Mouse (Mus musculus): Measurements from ENCODE around the gene ccdc198. TPM values are rescaled to one million over a fixed set of nuclear protein-coding genes. Genes with fewer than 3 reads are reported as not detected.
"Not testable (repeated sequence)": the region's sequence is repeated elsewhere in the genome, so short reads cannot be mapped to it uniquely, and the experiment has no call there.

The ccdc198 gene
- polyA plus RNA-seq, 2 experiments, result 0.22 to 0.32 TPM

- TF ChIP-seq EP300 (IDR thresholded peaks at IDR 0.05; ENCODE audit: low read depth) (no peak), CTCF (IDR thresholded peaks at IDR 0.05; ENCODE audit: low read depth) (no peak)
- ATAC-seq (ENCODE audit: insufficient read depth) (no peak), DNase-seq (ENCODE audit: low read depth in 3 of 3, low spot score in 3 of 3) (no peak)
- Histone ChIP-seq H3K9ac (replicated peaks) (no peak overlapping the region), H3K9me3 (ENCODE audit: control insufficient read depth, low read length) (no peaks in the 10 kb centered on the region), H3K4me3 (ENCODE audit: insufficient read depth in 1 of 2, low read depth in 2 of 2, low read length in 2 of 2) (no peak overlapping the region), H3K27ac (no peak overlapping the region), H3K36me3 (replicated peaks; ENCODE audit: control insufficient read depth, insufficient read depth, low read depth) (no peaks in the 10 kb centered on the region), H3K4me1 (replicated peaks; ENCODE audit: control insufficient read depth in 2 of 2, insufficient read depth in 2 of 2, low read length in 1 of 2) (no peaks in the 10 kb centered on the region), H3K27me3 (ENCODE audit: control insufficient read depth, insufficient read depth, low read length) (no peaks in the 10 kb centered on the region), H3K4me2 (ENCODE audit: low read depth) (no peak overlapping the region)
- 47% methylated on average over 6 of the region's 6 CpGs for whole genome bisulfite sequencing (ENCODE audit: insufficient replicate concordance)
These were observed 33.6 kb upstream of the ccdc198 start for GRCm38 (mm10) chr14:49278880-49279279.

GRCm38 (mm10) chr14:49278479-49278878 is 33.2 kb upstream of the ccdc198 start:
- H3K4me1 ChIP-seq (replicated peaks; ENCODE audit: control insufficient read depth in 2 of 2, insufficient read depth in 2 of 2, low read length in 1 of 2); H3K9ac ChIP-seq (replicated peaks); H3K27me3 ChIP-seq (ENCODE audit: control insufficient read depth, insufficient read depth, low read length); H3K4me3 ChIP-seq (ENCODE audit: insufficient read depth in 1 of 2, low read depth in 2 of 2, low read length in 2 of 2); H3K27ac ChIP-seq; DNase-seq (ENCODE audit: low read depth in 3 of 3, low spot score in 3 of 3); H3K4me2 ChIP-seq (ENCODE audit: low read depth); H3K36me3 ChIP-seq (replicated peaks; ENCODE audit: control insufficient read depth, insufficient read depth, low read depth); ATAC-seq (ENCODE audit: insufficient read depth); H3K9me3 ChIP-seq (ENCODE audit: control insufficient read depth, low read length): not testable (repeated sequence)
- WGBS (ENCODE audit: insufficient replicate concordance), result 43% methylated on average over 9 of the region's 9 CpGs

GRCm38 (mm10) chr14:49277642-49278041 is 32.4 kb upstream of the ccdc198 start:
- no peaks in the 10 kb centered on the region for H3K27me3 ChIP-seq (ENCODE audit: control insufficient read depth, insufficient read depth, low read length)
- H3K9me3 ChIP-seq (ENCODE audit: control insufficient read depth, low read length), result no peaks in the 10 kb centered on the region
- ATAC-seq (ENCODE audit: insufficient read depth), result no peak
- no peak overlapping the region for H3K27ac ChIP-seq
- DNase-seq (ENCODE audit: low read depth in 3 of 3, low spot score in 3 of 3), result no peak
- H3K4me1 ChIP-seq (replicated peaks; ENCODE audit: control insufficient read depth in 2 of 2, insufficient read depth in 2 of 2, low read length in 1 of 2), result no peaks in the 10 kb centered on the region
- H3K4me3 ChIP-seq (ENCODE audit: insufficient read depth in 1 of 2, low read depth in 2 of 2, low read length in 2 of 2), result no peak overlapping the region
- TF ChIP-seq EP300 (IDR thresholded peaks at IDR 0.05; ENCODE audit: low read depth), result no peak
- TF ChIP-seq CTCF (IDR thresholded peaks at IDR 0.05; ENCODE audit: low read depth), result no peak
- no peaks in the 10 kb centered on the region for H3K36me3 ChIP-seq (replicated peaks; ENCODE audit: control insufficient read depth, insufficient read depth, low read depth)
- no peak overlapping the region for H3K4me2 ChIP-seq (ENCODE audit: low read depth)
- WGBS (ENCODE audit: insufficient replicate concordance), result 55% methylated on average over 3 of the region's 3 CpGs
- no peak overlapping the region for H3K9ac ChIP-seq (replicated peaks)

GRCm38 (mm10) chr14:49275376-49275775 is 30.1 kb upstream of the ccdc198 start:
- no peak for TF ChIP-seq CTCF (IDR thresholded peaks at IDR 0.05; ENCODE audit: low read depth)
- no peak for TF ChIP-seq EP300 (IDR thresholded peaks at IDR 0.05; ENCODE audit: low read depth)
- H3K27me3 ChIP-seq (ENCODE audit: control insufficient read depth, insufficient read depth, low read length), result no peaks in the 10 kb centered on the region
- WGBS (ENCODE audit: insufficient replicate concordance), result 18% methylated on average over 2 of the region's 2 CpGs
- ATAC-seq (ENCODE audit: insufficient read depth) (no peak), DNase-seq (ENCODE audit: low read depth in 3 of 3, low spot score in 3 of 3) (peak in 1 of 3 experiments; percentile 11)
- H3K9me3 ChIP-seq (ENCODE audit: control insufficient read depth, low read length), result no peaks in the 10 kb centered on the region
- H3K36me3 ChIP-seq (replicated peaks; ENCODE audit: control insufficient read depth, insufficient read depth, low read depth), result no peaks in the 10 kb centered on the region
- H3K4me2 ChIP-seq (ENCODE audit: low read depth), result no peak overlapping the region
- no peak overlapping the region for H3K4me3 ChIP-seq (ENCODE audit: insufficient read depth in 1 of 2, low read depth in 2 of 2, low read length in 2 of 2)
- H3K4me1 ChIP-seq (replicated peaks; ENCODE audit: control insufficient read depth in 2 of 2, insufficient read depth in 2 of 2, low read length in 1 of 2), result no peaks in the 10 kb centered on the region
- H3K9ac ChIP-seq (replicated peaks), result no peak overlapping the region
- no peak overlapping the region for H3K27ac ChIP-seq

GRCm38 (mm10) chr14:49265286-49266002 is 20.2 kb upstream of the ccdc198 start:
- 47% methylated on average over 5 of the region's 5 CpGs for WGBS (ENCODE audit: insufficient replicate concordance)
- H3K27ac ChIP-seq, result no peak overlapping the region

More at GRCm38 (mm10) chr14:49265286-49266002, 20.2 kb upstream of the ccdc198 start:
- H3K9ac ChIP-seq (replicated peaks), result no peak overlapping the region
- H3K27me3 ChIP-seq (ENCODE audit: control insufficient read depth, insufficient read depth, low read length), result no peaks in the 10 kb centered on the region
- H3K4me1 ChIP-seq (replicated peaks; ENCODE audit: control insufficient read depth in 2 of 2, insufficient read depth in 2 of 2, low read length in 1 of 2), result no peaks in the 10 kb centered on the region
- no peaks in the 10 kb centered on the region for H3K36me3 ChIP-seq (replicated peaks; ENCODE audit: control insufficient read depth, insufficient read depth, low read depth)
- ATAC-seq (ENCODE audit: insufficient read depth) (no peak), DNase-seq (ENCODE audit: low read depth in 3 of 3, low spot score in 3 of 3) (no peak)
- no peak overlapping the region for H3K4me2 ChIP-seq (ENCODE audit: low read depth)
- no peak overlapping the region for H3K4me3 ChIP-seq (ENCODE audit: insufficient read depth in 1 of 2, low read depth in 2 of 2, low read length in 2 of 2)
- TF ChIP-seq EP300 (IDR thresholded peaks at IDR 0.05; ENCODE audit: low read depth) (no peak), CTCF (IDR thresholded peaks at IDR 0.05; ENCODE audit: low read depth) (no peak)
- no peaks in the 10 kb centered on the region for H3K9me3 ChIP-seq (ENCODE audit: control insufficient read depth, low read length)

Data from liver, embryonic 14.5 days (tissue).